Mouse (Mus musculus): ENCODE data around the gene Rb1. TPM values are rescaled to one million over a fixed set of nuclear protein-coding genes. Genes with fewer than 3 reads are reported as not detected.

Rb1 gene
- polyA plus RNA-seq, 1 experiment: 3.2 TPM

GRCm38 (mm10) chr14:73368221-73368620 lies 42.6 kb upstream of the Rb1 start:
- no peak for TF ChIP-seq TAL1 (IDR thresholded peaks at IDR 0.05; ENCODE audit: low read length)
- no peak for TF ChIP-seq GATA1 (IDR thresholded peaks at IDR 0.05; ENCODE audit: low read length)
- H3K9me3 ChIP-seq (ENCODE audit: control insufficient read depth, low read length): no peaks in the 10 kb centered on the region
- H3K36me3 ChIP-seq (ENCODE audit: control insufficient read depth): peaks cover 87% of the 10 kb centered on the region
- H3K27me3 ChIP-seq (ENCODE audit: control insufficient read depth): no peaks in the 10 kb centered on the region
- no peak overlapping the region for H3K4me3 ChIP-seq (replicated peaks)
- H3K4me1 ChIP-seq (ENCODE audit: control insufficient read depth): peaks cover 23% of the 10 kb centered on the region

GRCm38 (mm10) chr14:73366278-73366677 lies 40.7 kb upstream of the Rb1 start:
- Histone ChIP-seq H3K36me3 (ENCODE audit: control insufficient read depth) (peaks cover 93% of the 10 kb centered on the region), H3K27me3 (ENCODE audit: control insufficient read depth) (no peaks in the 10 kb centered on the region)
- TF ChIP-seq GATA1 (IDR thresholded peaks at IDR 0.05; ENCODE audit: low read length): no peak

DNA sequence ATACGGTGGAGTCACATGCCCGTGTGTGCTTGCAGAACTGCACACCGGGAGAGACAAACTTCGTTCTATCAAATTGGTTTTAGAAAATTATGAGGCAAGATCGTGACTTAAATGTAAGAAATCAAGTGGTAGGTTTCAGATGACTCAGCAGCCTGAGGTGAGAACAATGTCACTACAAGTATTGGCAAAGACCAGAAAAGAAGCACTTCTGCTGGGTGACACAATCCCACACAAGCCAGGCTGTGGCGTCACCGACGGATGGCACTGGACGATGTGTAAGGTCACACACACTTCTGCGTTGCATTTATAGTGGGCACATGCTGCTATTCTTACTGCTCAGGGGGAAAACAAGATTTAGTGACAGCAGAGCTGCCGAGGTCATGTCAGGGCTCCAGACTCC lies 38.2 kb upstream of the Rb1 start:
- Histone ChIP-seq H3K9me3 (ENCODE audit: control insufficient read depth, low read length) (no peaks in the 10 kb centered on the region), H3K27me3 (ENCODE audit: control insufficient read depth) (no peaks in the 10 kb centered on the region), H3K4me3 (replicated peaks) (no peak overlapping the region), H3K4me1 (ENCODE audit: control insufficient read depth) (no peaks in the 10 kb centered on the region), H3K36me3 (ENCODE audit: control insufficient read depth) (peaks cover 98% of the 10 kb centered on the region)
- TF ChIP-seq GATA1 (IDR thresholded peaks at IDR 0.05; ENCODE audit: low read length) (no peak), TAL1 (IDR thresholded peaks at IDR 0.05; ENCODE audit: low read length) (no peak)

More at GRCm38 (mm10) chr14:73366278-73366677, 40.7 kb upstream of the Rb1 start:
- no peaks in the 10 kb centered on the region for H3K9me3 ChIP-seq (ENCODE audit: control insufficient read depth, low read length)
- no peak overlapping the region for H3K4me3 ChIP-seq (replicated peaks)
- H3K4me1 ChIP-seq (ENCODE audit: control insufficient read depth): peaks cover 17% of the 10 kb centered on the region

- TF ChIP-seq TAL1 (IDR thresholded peaks at IDR 0.05; ENCODE audit: low read length) (no peak), GATA1 (IDR thresholded peaks at IDR 0.05; ENCODE audit: low read length) (no peak)
- Histone ChIP-seq H3K4me1 (ENCODE audit: control insufficient read depth) (no peaks in the 10 kb centered on the region), H3K9me3 (ENCODE audit: control insufficient read depth, low read length) (no peaks in the 10 kb centered on the region), H3K4me3 (replicated peaks) (no peak overlapping the region), H3K36me3 (ENCODE audit: control insufficient read depth) (peaks cover 36% of the 10 kb centered on the region), H3K27me3 (ENCODE audit: control insufficient read depth) (no peaks in the 10 kb centered on the region)
These were observed 29.1 kb upstream of the Rb1 start for GRCm38 (mm10) chr14:73354700-73355099.

- peaks cover 2% of the 10 kb centered on the region; the same call in 1 of the 2 replicates for H3K4me1 ChIP-seq (ENCODE audit: control insufficient read depth)
- H3K9me3 ChIP-seq (ENCODE audit: control insufficient read depth, low read length): no peaks in the 10 kb centered on the region
- TF ChIP-seq GATA1 (IDR thresholded peaks at IDR 0.05; ENCODE audit: low read length) (no peak), TAL1 (IDR thresholded peaks at IDR 0.05; ENCODE audit: low read length) (no peak)
- H3K4me3 ChIP-seq (replicated peaks): no peak overlapping the region
- no peaks in the 10 kb centered on the region for H3K27me3 ChIP-seq (ENCODE audit: control insufficient read depth)
- peaks cover 6% of the 10 kb centered on the region for H3K36me3 ChIP-seq (ENCODE audit: control insufficient read depth)
These were observed 25.5 kb upstream of the Rb1 start for GRCm38 (mm10) chr14:73351118-73351517.

DNA sequence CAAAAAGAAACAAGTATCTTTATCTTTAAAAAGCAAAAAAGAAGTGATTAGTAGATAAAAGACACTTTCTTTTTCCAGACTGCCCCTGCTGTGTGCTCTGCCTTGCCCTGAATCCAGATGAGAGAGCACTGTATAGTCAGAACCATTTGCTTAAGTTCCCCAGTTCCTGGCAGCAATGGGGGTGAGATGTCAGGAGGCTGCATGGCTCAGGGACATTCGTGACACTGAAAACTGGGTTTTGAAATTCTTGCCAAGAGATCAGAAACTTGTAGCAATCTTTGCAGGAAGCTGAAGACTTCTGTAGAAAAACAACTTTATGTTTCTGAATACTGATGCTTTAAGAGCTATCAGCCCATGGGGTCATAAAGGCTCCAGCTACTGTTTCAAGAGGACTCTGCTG lies 24.4 kb upstream of the Rb1 start:
- H3K36me3 ChIP-seq (ENCODE audit: control insufficient read depth): peaks cover 4% of the 10 kb centered on the region
- peaks cover 2% of the 10 kb centered on the region; the same call in 1 of the 2 replicates for H3K4me1 ChIP-seq (ENCODE audit: control insufficient read depth)

DNA sequence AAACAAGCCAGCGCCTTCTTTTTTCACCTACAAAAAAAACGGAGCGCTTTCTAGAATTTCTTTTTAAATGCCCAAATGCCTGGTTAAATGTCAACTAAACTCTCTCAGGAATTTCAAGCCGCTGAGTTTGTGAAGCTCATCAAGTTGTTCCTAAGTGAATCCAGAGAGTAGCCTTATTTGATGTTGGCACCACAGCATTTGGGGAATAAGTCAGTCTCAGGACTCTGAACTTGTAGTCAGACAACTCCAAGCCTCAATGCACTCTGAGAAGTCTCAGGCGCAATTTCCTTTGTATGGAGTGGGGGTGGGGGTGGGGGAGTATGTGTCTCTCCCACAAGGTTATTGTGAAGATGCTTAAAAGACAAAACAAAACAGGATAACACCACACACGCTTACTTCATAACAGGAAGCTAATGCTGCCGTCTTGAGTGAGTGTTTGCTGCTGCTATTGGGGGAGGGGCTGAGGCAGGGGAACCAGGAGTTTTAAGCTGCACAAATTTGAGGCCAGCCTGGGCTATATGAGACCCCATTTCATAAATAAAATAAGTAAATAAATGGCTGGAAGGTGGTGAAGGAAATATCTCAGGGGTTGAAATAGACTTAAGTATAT lies 23.5 kb upstream of the Rb1 start:
- peaks cover 2% of the 10 kb centered on the region; the same call in 1 of the 2 replicates for H3K4me1 ChIP-seq (ENCODE audit: control insufficient read depth)
- H3K36me3 ChIP-seq (ENCODE audit: control insufficient read depth): peaks cover 2% of the 10 kb centered on the region; the same call in 1 of the 2 replicates
- H3K4me3 ChIP-seq (replicated peaks): no peak overlapping the region
- TF ChIP-seq TAL1 (IDR thresholded peaks at IDR 0.05; ENCODE audit: low read length) (no peak), GATA1 (IDR thresholded peaks at IDR 0.05; ENCODE audit: low read length) (no peak)
- H3K9me3 ChIP-seq (ENCODE audit: control insufficient read depth, low read length): no peaks in the 10 kb centered on the region
- no peaks in the 10 kb centered on the region for H3K27me3 ChIP-seq (ENCODE audit: control insufficient read depth)

More for the DNA sequence above, 24.4 kb upstream of the Rb1 start:
- no peak overlapping the region for H3K4me3 ChIP-seq (replicated peaks)
- TF ChIP-seq TAL1 (IDR thresholded peaks at IDR 0.05; ENCODE audit: low read length) (no peak), GATA1 (IDR thresholded peaks at IDR 0.05; ENCODE audit: low read length) (no peak)
- H3K27me3 ChIP-seq (ENCODE audit: control insufficient read depth): no peaks in the 10 kb centered on the region
- H3K9me3 ChIP-seq (ENCODE audit: control insufficient read depth, low read length): no peaks in the 10 kb centered on the region

DNA sequence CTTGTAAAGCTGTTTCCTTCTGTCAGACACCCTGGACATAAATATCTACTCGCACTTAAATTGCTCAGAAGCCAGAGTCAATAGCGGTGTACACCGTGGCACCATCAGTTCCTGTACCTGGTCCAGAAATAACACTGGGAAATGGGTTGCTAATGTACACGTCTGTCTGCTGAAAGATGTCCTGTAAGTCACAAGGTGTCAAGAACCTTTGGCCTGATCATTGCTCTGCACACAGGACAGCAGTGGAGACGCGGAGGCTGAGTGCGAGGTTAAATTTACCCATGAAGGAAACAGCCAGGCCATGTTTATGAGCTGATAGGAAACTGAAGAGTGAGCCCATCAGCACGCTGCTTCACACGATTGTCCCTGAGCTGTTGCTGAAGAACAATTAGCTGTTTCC lies 21.7 kb upstream of the Rb1 start:
- peaks cover 2% of the 10 kb centered on the region; the same call in 1 of the 2 replicates for H3K4me1 ChIP-seq (ENCODE audit: control insufficient read depth)
- no peaks in the 10 kb centered on the region for H3K27me3 ChIP-seq (ENCODE audit: control insufficient read depth)
- no peaks in the 10 kb centered on the region; the same call in 1 of the 2 replicates for H3K36me3 ChIP-seq (ENCODE audit: control insufficient read depth)
- no peak overlapping the region for H3K4me3 ChIP-seq (replicated peaks)
- no peak for TF ChIP-seq TAL1 (IDR thresholded peaks at IDR 0.05; ENCODE audit: low read length)
- TF ChIP-seq GATA1 (IDR thresholded peaks at IDR 0.05; ENCODE audit: low read length): no peak
- H3K9me3 ChIP-seq (ENCODE audit: control insufficient read depth, low read length): no peaks in the 10 kb centered on the region

GRCm38 (mm10) chr14:73345614-73346013 lies 20.0 kb upstream of the Rb1 start:
- H3K4me1 ChIP-seq (ENCODE audit: control insufficient read depth): peaks cover 2% of the 10 kb centered on the region; the same call in 1 of the 2 replicates
- H3K9me3 ChIP-seq (ENCODE audit: control insufficient read depth, low read length): no peaks in the 10 kb centered on the region
- H3K4me3 ChIP-seq (replicated peaks): no peak overlapping the region
- H3K27me3 ChIP-seq (ENCODE audit: control insufficient read depth): no peaks in the 10 kb centered on the region
- H3K36me3 ChIP-seq (ENCODE audit: control insufficient read depth): no peaks in the 10 kb centered on the region; the same call in 1 of the 2 replicates
- TF ChIP-seq GATA1 (IDR thresholded peaks at IDR 0.05; ENCODE audit: low read length): no peak
- TF ChIP-seq TAL1 (IDR thresholded peaks at IDR 0.05; ENCODE audit: low read length): no peak
